Mouse (Mus musculus) cerebellum, adult 2 months (tissue): ENCODE results near the gene Ndufs2. TPM values are rescaled to one million over a fixed set of nuclear protein-coding genes. Genes with fewer than 3 reads are reported as not detected.
A peak's percentile ranks its signal among the peaks of the same experiment; 100 is the strongest.

Experiments used
- DNase-seq, 2 experiments: peaks; one replicate each; pipeline ENCODE4 v3.0.0; 2021
- H3K27ac ChIP-seq: fragments of 200-500 bp; 2 replicates; pipeline ENCODE4 v1.5.1; 2012; ENCODE audit warnings: low read length, control low read depth, inconsistent platforms; ENCODE audit not compliant: insufficient read depth
- H3K27me3 ChIP-seq: fragments of 200-500 bp; 2 replicates; pipeline ENCODE4 v1.6.1; 2012; ENCODE audit warnings: inconsistent platforms, mild to moderate bottlenecking, low read length, moderate library complexity; ENCODE audit not compliant: control insufficient read depth, insufficient read depth
- H3K4me1 ChIP-seq: fragments of 200-500 bp; 2 replicates; pipeline ENCODE4 v1.6.1; 2011; ENCODE audit warnings: low read length; ENCODE audit not compliant: control insufficient read depth, insufficient read depth
- H3K4me3 ChIP-seq: fragments of 200-500 bp; replicated peaks from 2 replicates; pipeline ENCODE3; 2011; ENCODE audit warnings: mild to moderate bottlenecking, low read depth, low read length, control low read depth; ENCODE audit not compliant: insufficient read depth
- CTCF ChIP-seq: fragments of 200-500 bp; IDR thresholded peaks from 2 replicates; pipeline ENCODE4 v1.5.1; 2011; ENCODE audit warnings: low read depth, mild to moderate bottlenecking, control low read depth, low read length, moderate library complexity, borderline replicate concordance; ENCODE audit not compliant: insufficient read depth
- POLR2A ChIP-seq: fragments of 200-500 bp; IDR thresholded peaks from 2 replicates; pipeline ENCODE4 v1.6.1; 2011; ENCODE audit warnings: low read length, control low read depth, borderline replicate concordance; ENCODE audit not compliant: insufficient read depth
- WGBS: fragments of 180-500 bp; shearing (Covaris S2); methylation state at CpG from one replicate; pipeline ENCODE4 v1.1.7; 2018; 5-methylcytosine and 5-hydroxymethylcytosine counted together
- polyA plus RNA-seq: library from polyadenylated mRNA; depleted of rRNA; stranded (reverse); fragments of >200 nt; gene quantifications from 2 replicates; pipeline ENCODE4 v1.2.3, GENCODE M21; 2012

Ndufs2 gene
- polyA plus RNA-seq, 1 experiment = 282 TPM

DNA sequence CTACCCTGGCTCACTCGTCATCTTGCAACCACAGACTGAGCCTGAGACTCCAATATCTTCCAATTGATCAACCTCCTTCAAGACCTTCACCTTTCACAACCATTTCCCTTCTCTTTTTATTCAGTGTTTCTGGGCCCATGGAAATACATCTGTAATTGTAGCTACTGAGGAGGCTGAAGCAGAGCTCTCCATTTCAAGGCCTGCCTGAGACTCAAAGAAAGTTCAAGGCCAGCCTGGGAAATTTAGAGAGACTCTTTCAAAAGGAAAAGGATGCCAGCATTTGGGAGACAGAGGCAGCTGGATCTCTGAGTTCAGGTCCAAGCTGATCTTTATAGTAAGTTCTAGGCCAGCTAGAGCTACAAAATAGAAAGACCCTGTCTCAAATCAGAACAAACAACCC, 23.3 kb downstream of the Ndufs2 start:
- no peak overlapping the region for H3K4me3 ChIP-seq
- H3K27ac ChIP-seq = no peak overlapping the region
- no peaks in the 10 kb centered on the region for H3K4me1 ChIP-seq
- no peak for DNase-seq
- WGBS = 89% methylated on average over 1 of the region's 1 CpGs
- TF ChIP-seq POLR2A (no peak), CTCF (no peak)
- H3K27me3 ChIP-seq = no peaks in the 10 kb centered on the region

DNA sequence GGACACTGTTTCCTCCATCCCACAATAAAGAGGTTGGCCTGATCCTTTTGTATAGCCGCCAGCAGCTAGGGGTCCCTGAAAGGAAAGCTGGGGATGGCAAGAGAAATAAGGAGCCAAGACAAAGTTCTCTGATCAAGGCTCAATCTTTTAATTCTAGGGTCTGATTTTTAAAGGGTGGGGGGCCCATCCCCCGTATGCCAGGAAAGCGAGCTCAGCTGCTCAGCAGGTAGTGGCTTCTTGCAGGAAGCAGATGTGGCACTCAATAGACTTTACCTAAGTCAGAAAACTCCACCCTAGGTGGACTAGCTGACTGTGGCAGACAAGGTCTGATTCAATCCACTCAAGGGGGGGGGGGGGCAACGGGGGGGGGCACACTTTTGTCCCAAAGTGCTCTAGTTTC, 24.4 kb downstream of the Ndufs2 start:
- WGBS = 55% methylated on average over 4 of the region's 4 CpGs
- DNase-seq = no peak
- H3K4me1 ChIP-seq = no peaks in the 10 kb centered on the region
- TF ChIP-seq POLR2A = no peak
- TF ChIP-seq CTCF = no peak
- no peaks in the 10 kb centered on the region for H3K27me3 ChIP-seq
- H3K27ac ChIP-seq = no peak overlapping the region
- no peak overlapping the region for H3K4me3 ChIP-seq

DNA sequence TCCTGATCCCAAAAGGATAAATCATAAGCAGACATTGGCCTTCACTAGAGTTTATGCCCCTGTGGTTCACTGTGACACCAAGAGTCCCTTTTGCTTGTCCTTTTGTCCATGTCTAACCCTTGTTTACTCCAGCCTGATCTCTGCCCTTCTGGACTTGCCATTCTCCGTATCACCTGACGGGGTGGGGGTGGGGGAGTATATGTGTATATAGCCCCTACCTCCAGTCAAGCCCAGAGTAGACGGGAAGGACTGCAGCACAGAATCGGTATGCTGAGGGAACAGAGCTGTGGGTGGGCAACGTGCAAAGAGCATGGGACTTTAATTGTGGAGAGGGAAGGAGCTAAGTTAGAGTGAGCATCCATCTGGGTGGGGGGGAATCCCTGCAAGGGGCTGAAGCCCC, 26.3 kb downstream of the Ndufs2 start, which contains the start of gene Apoa2:
Gene Apoa2 (plus strand): TSS at position 198 of the 400 bp plus-strand sequence.
- H3K27ac ChIP-seq = no peak within 1 kb of the TSS
- H3K4me1 ChIP-seq = no peaks in the 10 kb centered on the region
- no peak for DNase-seq
- 84% methylated on average over 5 of the region's 5 CpGs for WGBS
- no peaks in the 10 kb centered on the region for H3K27me3 ChIP-seq
- no peak for TF ChIP-seq POLR2A
- no peak for TF ChIP-seq CTCF
- H3K4me3 ChIP-seq = no peak within 1 kb of the TSS

DNA sequence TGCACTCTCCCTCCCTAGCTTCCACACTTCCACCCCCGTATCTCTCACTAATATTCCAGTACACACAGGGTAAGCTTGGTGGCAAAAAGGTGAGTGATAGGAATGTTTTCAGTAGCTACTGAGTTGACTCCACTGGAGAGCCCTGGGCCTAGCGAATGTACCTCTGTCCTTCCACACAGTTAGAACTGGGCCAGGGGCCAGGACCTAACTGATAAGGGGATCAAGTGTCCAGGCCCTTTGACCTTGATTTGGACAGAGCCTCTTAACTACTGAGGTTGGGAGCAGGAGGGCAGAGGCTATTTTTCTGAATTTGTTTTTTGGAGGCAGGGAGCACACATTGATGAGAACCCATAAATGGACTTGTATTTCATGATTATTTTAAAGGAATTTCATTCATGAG, 27.4 kb downstream of the Ndufs2 start:
- no peaks in the 10 kb centered on the region for H3K27me3 ChIP-seq
- TF ChIP-seq POLR2A (no peak), CTCF (no peak)
- H3K4me1 ChIP-seq = no peaks in the 10 kb centered on the region
- no peak overlapping the region for H3K27ac ChIP-seq
- 89% methylated on average over 2 of the region's 2 CpGs for WGBS
- H3K4me3 ChIP-seq = no peak overlapping the region
- DNase-seq = no peak

DNA sequence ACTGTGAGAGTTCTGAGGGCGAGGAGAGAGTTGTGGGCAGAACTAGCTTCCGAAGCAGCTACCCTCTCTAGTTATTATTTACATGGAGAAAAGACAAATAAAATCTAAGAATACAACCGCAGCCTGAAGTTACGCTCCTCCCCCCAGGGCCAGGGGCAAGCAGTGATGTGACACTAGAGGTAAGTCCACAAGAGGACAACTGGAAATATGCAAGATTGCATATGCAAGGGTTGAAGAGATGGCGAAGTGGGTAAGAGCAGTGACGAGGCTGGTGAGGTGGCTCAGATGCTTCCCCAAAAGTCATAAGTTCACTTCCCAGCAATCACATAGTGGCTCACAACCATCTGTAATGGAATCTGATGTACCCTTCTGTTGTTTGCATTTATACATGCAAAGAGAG, 28.0 kb downstream of the Ndufs2 start:
- DNase-seq = no peak
- Histone ChIP-seq H3K4me3 (no peak overlapping the region), H3K27ac (no peak overlapping the region), H3K27me3 (no peaks in the 10 kb centered on the region), H3K4me1 (no peaks in the 10 kb centered on the region)
- WGBS = 80% methylated on average over 6 of the region's 6 CpGs
- TF ChIP-seq CTCF (no peak), POLR2A (no peak)

DNA sequence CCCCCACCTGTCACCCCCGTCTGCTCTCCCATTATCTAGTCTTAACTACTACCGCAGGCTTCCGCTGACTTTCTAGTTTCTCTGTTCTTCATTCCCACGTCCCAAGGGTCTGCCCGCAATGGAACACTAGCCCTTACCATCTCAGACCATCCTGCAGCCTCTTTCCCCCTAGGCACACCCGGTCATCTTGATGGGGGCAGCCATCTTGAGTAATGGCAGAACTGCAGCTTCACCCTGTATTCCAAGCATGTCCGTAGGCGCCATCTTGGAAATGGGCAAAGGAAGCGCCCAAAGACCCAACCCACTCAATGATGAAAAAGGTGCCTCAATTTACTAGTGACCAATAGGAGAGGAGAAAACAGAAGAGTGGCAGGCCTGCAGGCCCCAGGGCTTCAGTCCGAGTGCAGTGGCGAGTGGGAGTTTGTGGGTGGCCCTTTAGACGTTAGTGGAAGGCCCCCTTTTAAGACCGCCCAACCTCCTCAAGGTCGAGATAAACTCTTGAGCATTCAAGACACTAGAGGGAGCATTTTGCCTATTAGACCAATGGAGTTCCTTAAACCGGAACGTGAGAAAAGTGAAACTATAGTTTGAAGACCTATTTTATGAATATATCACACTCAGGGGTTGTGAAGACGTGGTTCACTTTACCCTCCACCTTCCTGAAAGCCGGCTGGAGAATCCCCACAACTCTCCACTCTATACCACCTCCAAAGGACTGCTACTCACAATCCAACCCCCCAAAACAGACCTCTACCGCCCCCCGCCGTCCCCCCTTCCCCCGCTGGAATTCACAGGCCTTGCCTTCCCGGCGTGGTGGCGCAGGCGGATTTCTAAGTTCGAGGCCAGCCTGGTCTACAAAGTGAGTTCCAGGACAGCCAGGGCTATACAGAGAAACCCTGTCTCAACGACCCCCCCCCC, 28.7 kb downstream of the Ndufs2 start, which contains the start of gene Tomm40l:
Gene Tomm40l (minus strand): TSS at position 277 of the 918 bp plus-strand sequence.
- DNase-seq = peak; percentile 93 to 99
- Histone ChIP-seq H3K4me1 (no peaks in the 10 kb centered on the region), H3K4me3 (peak within 1 kb of the TSS; percentile 89), H3K27ac (peak within 1 kb of the TSS; percentile 35; the same call in 1 of the 2 replicates), H3K27me3 (no peaks in the 10 kb centered on the region)
- peak; percentile 30; the same call in 1 of the 2 replicates for TF ChIP-seq CTCF
- peak; percentile 48; the same call in 1 of the 2 replicates for TF ChIP-seq POLR2A
- 2% methylated on average over 28 of the region's 28 CpGs for WGBS

DNA sequence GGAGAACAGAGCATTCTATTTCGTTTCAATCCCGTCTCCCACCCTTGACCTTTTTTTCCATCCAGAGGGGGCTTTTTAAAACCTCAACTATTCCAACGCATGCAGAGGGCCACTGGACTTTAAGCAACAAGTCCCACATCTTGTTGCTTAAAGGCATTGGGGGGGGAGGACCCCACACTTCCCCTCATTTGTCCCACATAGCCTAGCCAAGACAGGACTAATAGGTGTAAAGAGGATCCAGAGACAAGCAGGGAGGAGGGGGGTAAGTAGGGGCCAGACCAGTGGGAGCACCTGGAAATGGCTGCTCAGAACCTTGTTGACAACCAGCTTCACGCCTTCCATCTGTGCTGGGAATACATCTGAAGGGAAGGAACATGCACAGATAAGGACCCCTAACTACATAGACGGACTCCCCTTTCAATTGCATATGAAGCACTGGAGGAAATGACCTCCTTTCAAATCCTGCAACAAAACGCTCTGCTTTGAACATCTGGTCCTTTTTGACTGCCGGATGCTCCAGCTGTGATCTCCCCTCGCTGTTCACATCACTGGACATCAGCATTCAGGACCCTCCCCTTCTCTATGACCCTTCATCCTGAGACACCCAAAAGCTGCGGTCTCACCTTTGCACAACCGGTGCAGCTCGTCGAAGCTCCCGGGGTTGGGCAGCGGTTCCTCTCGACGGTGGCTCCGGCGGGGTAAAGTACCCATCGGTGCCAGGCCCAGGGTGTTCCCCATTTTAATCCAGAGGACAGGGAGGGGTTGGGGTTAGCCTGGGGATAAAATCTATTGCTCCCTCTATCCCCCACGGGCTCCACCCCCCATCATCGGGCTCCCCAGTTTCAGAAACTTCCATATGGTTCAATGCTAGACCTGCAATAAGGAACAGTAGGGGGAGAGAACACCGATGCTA, 29.7 kb downstream of the Ndufs2 start:
- Histone ChIP-seq H3K4me1 (no peaks in the 10 kb centered on the region), H3K4me3 (peak overlapping the region; percentile 89), H3K27ac (peak overlapping the region; percentile 35; the same call in 1 of the 2 replicates), H3K27me3 (no peaks in the 10 kb centered on the region)
- peak; percentile 27 to 29 for DNase-seq
- TF ChIP-seq POLR2A (no peak), CTCF (no peak)
- WGBS = 5% methylated on average over 22 of the region's 22 CpGs
